Mouse (Mus musculus) forebrain, embryonic 12.5 days (tissue): ENCODE results near the gene Fgfr2. TPM values are rescaled to one million over a fixed set of nuclear protein-coding genes. Genes with fewer than 3 reads are reported as not detected.
"Not testable (repeated sequence)": the region's sequence is repeated elsewhere in the genome, so short reads cannot be mapped to it uniquely, and the experiment has no call there.

Experiments
- ATAC-seq: fragments of 200-750 bp; cut with Nextera tagmentation; 2 replicates; pipeline ENCODE4 v1.8.0; 2017; ENCODE audit warnings: moderate TSS enrichment; ENCODE audit not compliant: low FRiP score
- H3K27ac ChIP-seq: fragments of 300-500 bp; sonication (generic); 2 replicates; pipeline ENCODE4 v1.5.1; 2016; ENCODE audit warnings: mild to moderate bottlenecking
- H3K27me3 ChIP-seq: fragments of 300-500 bp; sonication (generic); 2 replicates; pipeline ENCODE4 v1.6.1; 2016; ENCODE audit warnings: mild to moderate bottlenecking
- H3K36me3 ChIP-seq: fragments of 300-500 bp; sonication (generic); replicated peaks from 2 replicates; pipeline ENCODE4 v1.6.1; 2016; ENCODE audit warnings: mild to moderate bottlenecking
- H3K4me1 ChIP-seq: fragments of 300-500 bp; sonication (generic); 2 replicates; pipeline ENCODE4 v1.6.1; 2016
- H3K4me2 ChIP-seq: fragments of 300-500 bp; sonication (generic); 2 replicates; pipeline ENCODE4 v1.6.1; 2016; ENCODE audit warnings: mild to moderate bottlenecking, moderate library complexity
- H3K4me3 ChIP-seq: fragments of 300-500 bp; sonication (generic); replicated peaks from 2 replicates; pipeline ENCODE4 v1.5.1; 2016; ENCODE audit warnings: mild to moderate bottlenecking
- H3K9ac ChIP-seq: fragments of 300-500 bp; sonication (generic); 2 replicates; pipeline ENCODE4 v1.6.1; 2016; ENCODE audit warnings: mild to moderate bottlenecking
- H3K9me3 ChIP-seq: fragments of 300-500 bp; sonication (generic); 2 replicates; pipeline ENCODE4 v1.6.1; 2016
- WGBS: fragments of 180-500 bp; shearing (Covaris S2); methylation state at CpG from one replicate; pipeline ENCODE4 v1.1.7; 2016; 5-methylcytosine and 5-hydroxymethylcytosine counted together
- polyA plus RNA-seq: library from polyadenylated mRNA; unstranded; fragments of >200 nt; fragmentation: Nextera tagmentation; extraction: Ambion mirVana; gene quantifications from 2 replicates; pipeline ENCODE4 v1.2.1, GENCODE M21; 2016

The Fgfr2 gene
- polyA plus RNA-seq, 1 experiment from 2014 or later, result 89.6 TPM

DNA sequence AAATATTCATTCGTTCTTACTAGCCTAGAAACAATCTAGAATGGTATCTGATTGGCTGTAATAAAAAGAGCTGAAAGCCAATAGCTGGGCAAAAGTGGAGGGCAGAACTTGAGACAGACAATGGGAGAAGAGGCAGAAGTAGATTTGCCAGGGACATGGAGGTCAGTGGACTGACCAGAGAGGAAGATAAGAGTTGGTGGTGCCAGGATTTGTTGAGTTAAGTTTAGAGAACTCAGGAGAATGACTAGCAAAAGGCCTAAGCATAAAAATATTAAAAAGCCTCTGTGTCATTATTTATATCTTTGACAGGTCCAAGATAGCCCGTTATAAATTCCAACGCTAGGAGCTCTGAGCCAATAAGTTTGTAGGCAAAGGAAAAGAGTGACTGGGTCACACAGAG is 2668.9 kb downstream of the Fgfr2 start:
- Histone ChIP-seq H3K27ac (no peak overlapping the region), H3K4me3 (no peak overlapping the region), H3K4me1 (peaks cover 3% of the 10 kb centered on the region; the same call in 1 of the 2 replicates), H3K36me3 (peaks cover 38% of the 10 kb centered on the region), H3K4me2 (no peak overlapping the region), H3K9me3 (no peaks in the 10 kb centered on the region), H3K9ac (no peak overlapping the region), H3K27me3 (no peaks in the 10 kb centered on the region)
- WGBS, result 95% methylated on average over 3 of the region's 3 CpGs
- ATAC-seq, result no peak

DNA sequence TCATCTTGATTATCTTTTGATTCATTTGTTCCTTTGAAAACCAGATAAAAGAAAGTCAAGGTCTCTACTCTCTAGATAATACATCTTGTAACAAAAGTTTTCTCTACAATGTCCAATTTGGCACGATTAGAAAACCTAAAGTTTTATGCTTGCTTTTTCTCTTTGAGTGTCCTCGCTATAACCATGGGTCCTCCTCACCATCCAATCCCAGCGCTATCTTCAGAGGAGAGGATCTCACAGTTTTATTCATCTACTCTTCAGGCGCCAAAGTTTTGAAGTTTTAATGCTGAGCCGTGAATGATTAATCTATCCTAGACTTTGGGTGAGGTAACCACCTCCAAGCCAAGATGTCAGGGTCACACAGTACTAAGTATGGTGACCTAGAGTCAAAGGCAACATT is 2687.4 kb downstream of the Fgfr2 start:
- no peaks in the 10 kb centered on the region for H3K36me3 ChIP-seq
- WGBS, result 95% methylated on average over 5 of the region's 5 CpGs

DNA sequence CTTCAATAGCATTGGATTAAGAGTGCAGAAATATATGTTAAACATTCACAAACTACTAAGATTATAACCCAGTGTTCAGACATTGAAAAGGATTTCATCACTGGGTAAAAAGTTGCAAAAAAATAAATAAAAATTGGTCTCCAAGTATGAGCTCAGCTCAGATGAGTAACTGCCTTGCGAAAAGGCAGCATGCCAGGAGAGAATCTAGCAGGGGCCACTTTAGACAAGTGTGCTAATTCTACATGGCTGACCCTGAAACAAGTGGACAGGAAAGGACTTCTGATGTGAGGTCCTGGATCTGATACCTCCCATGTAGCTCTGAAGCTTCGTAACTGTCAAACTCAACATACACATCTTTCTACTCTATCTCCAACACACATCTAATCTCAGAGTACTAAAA is 2691.0 kb downstream of the Fgfr2 start:
- Histone ChIP-seq H3K4me2 (no peak overlapping the region), H3K4me3 (no peak overlapping the region), H3K9me3 (no peaks in the 10 kb centered on the region), H3K27ac (no peak overlapping the region), H3K36me3 (no peaks in the 10 kb centered on the region), H3K4me1 (no peaks in the 10 kb centered on the region), H3K9ac (no peak overlapping the region), H3K27me3 (no peaks in the 10 kb centered on the region)
- ATAC-seq, result no peak
- 94% methylated on average over 2 of the region's 2 CpGs for WGBS

More for the DNA sequence above, 2687.4 kb downstream of the Fgfr2 start:
- Histone ChIP-seq H3K4me3 (no peak overlapping the region), H3K4me2 (no peak overlapping the region), H3K4me1 (no peaks in the 10 kb centered on the region), H3K9ac (no peak overlapping the region), H3K9me3 (no peaks in the 10 kb centered on the region), H3K27ac (no peak overlapping the region), H3K27me3 (no peaks in the 10 kb centered on the region)
- no peak for ATAC-seq

DNA sequence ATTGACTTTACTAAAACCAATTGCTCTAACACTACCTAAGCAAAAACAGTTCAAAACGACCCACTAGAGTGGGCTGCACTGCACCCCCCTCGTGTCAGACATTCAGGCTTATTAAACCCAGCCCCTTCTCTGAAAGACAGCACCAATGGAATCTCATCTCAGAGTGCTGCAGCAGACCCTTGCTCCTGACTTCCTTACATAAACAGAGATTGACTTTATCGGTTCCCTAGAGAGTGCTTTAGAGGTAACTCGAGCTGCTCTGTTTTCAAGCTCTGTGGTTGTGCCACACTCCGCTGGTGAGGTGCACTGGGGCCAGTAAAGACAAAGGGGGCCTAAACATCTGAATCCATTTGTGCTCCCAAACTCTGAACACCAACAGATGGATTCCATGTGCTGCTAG is 2696.6 kb downstream of the Fgfr2 start:
- H3K27ac ChIP-seq, result no peak overlapping the region
- WGBS, result 6% methylated on average over 5 of the region's 5 CpGs

DNA sequence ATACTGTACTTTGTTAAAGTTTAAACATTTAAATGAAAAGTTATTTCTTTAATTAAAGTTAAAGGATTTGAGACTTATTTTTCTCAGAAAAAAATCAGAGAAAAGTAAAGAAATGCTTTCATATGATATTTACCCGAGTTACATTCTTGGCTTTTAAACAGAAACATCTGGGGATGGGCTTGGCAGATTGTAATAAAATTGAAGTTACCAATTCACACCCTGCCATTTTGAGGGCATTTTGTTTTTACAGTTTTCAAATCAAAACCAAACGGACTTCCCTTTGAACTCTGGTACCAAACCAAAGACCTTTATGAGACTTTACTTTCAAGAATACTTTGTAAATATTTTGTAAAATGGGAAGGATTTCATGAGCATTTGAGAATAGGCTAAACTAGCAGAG is 2697.2 kb downstream of the Fgfr2 start:
- ATAC-seq, result no peak
- no peak overlapping the region for H3K27ac ChIP-seq
- 72% methylated on average over 2 of the region's 2 CpGs for WGBS
- H3K4me1 ChIP-seq, result peaks cover 5% of the 10 kb centered on the region; the same call in 1 of the 2 replicates
- H3K27me3 ChIP-seq, result no peaks in the 10 kb centered on the region
- H3K4me3 ChIP-seq, result no peak overlapping the region
- no peak overlapping the region for H3K9ac ChIP-seq
- H3K36me3 ChIP-seq, result no peaks in the 10 kb centered on the region
- no peak overlapping the region for H3K4me2 ChIP-seq
- H3K9me3 ChIP-seq, result no peaks in the 10 kb centered on the region

More for the DNA sequence above, 2696.6 kb downstream of the Fgfr2 start:
- Histone ChIP-seq H3K36me3 (no peaks in the 10 kb centered on the region), H3K27me3 (no peaks in the 10 kb centered on the region), H3K9me3 (no peaks in the 10 kb centered on the region), H3K9ac (no peak overlapping the region), H3K4me1 (peaks cover 5% of the 10 kb centered on the region; the same call in 1 of the 2 replicates), H3K4me2 (no peak overlapping the region), H3K4me3 (no peak overlapping the region)
- ATAC-seq, result no peak

DNA sequence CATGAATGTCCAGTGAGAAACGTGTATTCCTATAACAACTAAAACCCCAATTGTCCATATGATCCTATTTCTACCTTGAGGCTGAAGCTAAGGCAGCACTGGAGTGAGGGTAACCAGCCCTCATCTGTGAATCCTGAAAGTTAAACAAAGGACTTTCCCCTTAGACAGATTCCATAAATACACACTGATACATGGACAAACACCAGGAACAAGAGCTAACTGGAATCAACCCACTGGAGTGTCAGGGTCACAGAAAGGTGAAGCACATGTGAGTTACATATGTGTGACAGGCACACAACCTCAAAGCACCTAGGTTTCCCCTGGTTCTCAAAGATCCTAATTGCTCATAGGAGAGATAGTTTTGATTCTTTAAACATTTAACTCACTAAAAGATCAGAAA is 2703.2 kb downstream of the Fgfr2 start:
- Histone ChIP-seq H3K36me3 (no peaks in the 10 kb centered on the region; the same call in 1 of the 2 replicates), H3K9ac (no peak overlapping the region), H3K4me1 (no peaks in the 10 kb centered on the region), H3K4me2 (no peak overlapping the region), H3K9me3 (no peaks in the 10 kb centered on the region), H3K27ac (no peak overlapping the region), H3K4me3 (no peak overlapping the region), H3K27me3 (no peaks in the 10 kb centered on the region)
- WGBS, result 80% methylated on average over 1 of the region's 1 CpGs
- no peak for ATAC-seq

DNA sequence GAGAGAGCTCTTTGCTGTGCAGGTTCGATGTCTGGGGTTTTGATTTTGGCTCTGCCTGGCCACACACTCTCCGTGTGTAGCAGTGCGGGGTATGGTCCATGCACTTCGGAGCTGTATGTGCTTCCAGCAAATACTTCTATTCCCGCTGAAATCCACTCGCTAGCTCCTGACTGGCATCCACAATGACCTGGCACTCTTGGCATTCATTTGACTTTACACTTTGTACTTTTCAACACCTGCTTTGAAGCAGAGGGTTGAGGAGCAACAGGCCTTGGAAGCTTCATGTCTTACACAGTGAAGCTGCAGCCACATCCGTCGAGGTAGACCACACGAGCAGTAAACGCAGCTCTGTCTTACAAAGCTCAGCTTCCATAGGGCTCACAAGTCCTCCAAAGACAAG is 2715.5 kb downstream of the Fgfr2 start:
- Histone ChIP-seq H3K27me3 (no peaks in the 10 kb centered on the region), H3K4me1 (peaks cover 4% of the 10 kb centered on the region; the same call in 1 of the 2 replicates), H3K9me3 (no peaks in the 10 kb centered on the region), H3K4me3 (no peak overlapping the region), H3K4me2 (no peak overlapping the region), H3K36me3 (0 out of 2 replicates have a peak, but pooled peaks cover 4% of the 10 kb centered on the region), H3K27ac (0 out of 2 replicates have a peak overlapping the region, but pooled peaks have one; percentile 9), H3K9ac (no peak overlapping the region)
- 84% methylated on average over 10 of the region's 10 CpGs for WGBS
- ATAC-seq, result no peak

DNA sequence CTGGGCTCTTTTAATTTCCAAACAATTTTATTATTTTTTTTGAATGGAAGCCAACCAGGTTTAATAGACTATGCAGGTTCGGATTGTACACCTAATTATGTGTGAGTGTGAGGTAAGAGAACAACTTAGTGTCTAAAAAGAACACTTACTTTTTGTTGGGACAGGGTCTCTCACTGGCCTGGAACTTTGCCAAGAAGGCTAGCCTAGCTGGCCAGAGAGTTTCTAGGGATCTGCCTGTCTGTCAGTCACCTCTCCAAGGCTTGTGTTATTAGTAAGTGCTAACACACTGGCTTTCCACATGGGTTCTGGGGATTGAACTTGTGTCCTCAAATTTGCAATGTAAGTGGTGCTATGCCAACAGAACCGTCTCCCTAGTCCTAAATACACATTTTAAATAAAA is 2719.8 kb downstream of the Fgfr2 start:
- Histone ChIP-seq H3K4me1 (0 out of 2 replicates have a peak, but pooled peaks cover 2% of the 10 kb centered on the region), H3K27ac (no peak overlapping the region), H3K4me3 (no peak overlapping the region), H3K4me2 (no peak overlapping the region), H3K9me3 (no peaks in the 10 kb centered on the region), H3K36me3 (0 out of 2 replicates have a peak, but pooled peaks cover 7% of the 10 kb centered on the region), H3K27me3 (no peaks in the 10 kb centered on the region), H3K9ac (no peak overlapping the region)
- WGBS, result 73% methylated on average over 2 of the region's 2 CpGs
- ATAC-seq, result no peak

DNA sequence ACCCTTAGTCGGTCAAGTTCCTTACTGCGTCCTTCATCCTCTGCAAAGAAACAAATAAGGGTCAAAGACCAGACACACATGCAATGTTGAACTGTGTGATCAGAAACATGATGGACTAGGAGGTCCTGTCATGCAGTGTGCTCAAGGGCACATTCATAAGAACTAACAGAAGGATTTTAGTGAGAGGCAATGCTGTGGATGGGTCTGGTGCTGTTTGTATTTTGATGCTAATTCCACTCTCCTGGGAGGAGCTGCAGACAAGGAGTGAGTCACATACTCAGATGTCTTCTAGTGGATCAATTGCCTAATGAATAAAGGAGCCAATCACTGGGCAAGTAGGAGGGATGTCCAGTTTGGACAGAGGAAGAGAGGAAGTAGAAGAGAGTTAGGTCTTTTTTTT is 2728.5 kb downstream of the Fgfr2 start:
- Histone ChIP-seq H3K4me1 (no peaks in the 10 kb centered on the region), H3K27me3 (no peaks in the 10 kb centered on the region), H3K4me2 (no peak overlapping the region), H3K9ac (no peak overlapping the region), H3K36me3 (peaks cover 8% of the 10 kb centered on the region), H3K9me3 (no peaks in the 10 kb centered on the region), H3K4me3 (no peak overlapping the region), H3K27ac (no peak overlapping the region)
- WGBS, result 90% methylated on average over 2 of the region's 2 CpGs
- no peak for ATAC-seq

DNA sequence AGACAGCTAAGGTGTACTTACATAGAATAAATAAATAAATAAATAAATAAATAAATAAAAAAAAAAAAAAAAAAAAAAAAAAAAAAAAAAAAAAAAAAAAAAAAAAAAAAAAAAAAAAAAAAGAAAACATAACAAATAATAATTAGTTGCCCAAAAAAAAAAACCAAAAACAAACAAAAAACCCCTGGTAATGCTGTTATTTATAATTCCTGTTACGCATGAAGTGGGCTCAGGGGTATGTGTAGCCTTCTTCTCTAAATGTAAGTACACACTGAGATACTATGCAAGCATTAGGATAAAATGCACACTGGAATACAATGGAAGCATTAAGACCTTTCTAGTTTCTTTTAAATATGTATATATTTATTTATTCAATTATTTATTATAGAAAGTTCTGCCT is 2733.1 kb downstream of the Fgfr2 start:
- H3K4me3 ChIP-seq, H3K27ac ChIP-seq, ATAC-seq, H3K9ac ChIP-seq, H3K27me3 ChIP-seq, H3K36me3 ChIP-seq, H3K4me2 ChIP-seq, H3K9me3 ChIP-seq: not testable (repeated sequence)
- H3K4me1 ChIP-seq, result peaks cover 21% of the 10 kb centered on the region
- WGBS, result 93% methylated on average over 1 of the region's 1 CpGs

DNA sequence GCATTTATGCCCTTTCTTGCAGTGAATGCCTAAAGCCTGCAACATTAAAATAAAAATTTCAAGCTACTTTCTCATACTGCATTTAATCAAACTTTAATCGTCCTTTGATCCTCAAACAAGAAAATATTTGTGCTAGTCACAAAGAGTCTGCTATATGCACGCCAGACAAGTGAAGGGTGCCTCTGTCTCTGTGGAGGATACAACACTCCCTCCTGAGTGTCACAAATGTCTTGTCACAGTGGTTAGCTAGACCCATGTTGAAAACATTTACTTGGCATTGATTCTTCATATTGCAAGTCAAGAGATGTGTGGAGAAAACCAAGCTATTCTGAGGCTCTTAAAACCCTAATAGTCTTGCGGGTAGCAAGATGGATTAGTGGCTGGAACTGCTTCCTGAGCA is 2736.8 kb downstream of the Fgfr2 start:
- Histone ChIP-seq H3K4me2 (no peak overlapping the region), H3K36me3 (no peaks in the 10 kb centered on the region), H3K9ac (no peak overlapping the region), H3K9me3 (no peaks in the 10 kb centered on the region), H3K27ac (0 out of 2 replicates have a peak overlapping the region, but pooled peaks have one; percentile 47), H3K4me1 (peaks cover 29% of the 10 kb centered on the region), H3K27me3 (peaks cover 13% of the 10 kb centered on the region), H3K4me3 (no peak overlapping the region)
- no peak for ATAC-seq
- 42% methylated on average over 3 of the region's 3 CpGs for WGBS

DNA sequence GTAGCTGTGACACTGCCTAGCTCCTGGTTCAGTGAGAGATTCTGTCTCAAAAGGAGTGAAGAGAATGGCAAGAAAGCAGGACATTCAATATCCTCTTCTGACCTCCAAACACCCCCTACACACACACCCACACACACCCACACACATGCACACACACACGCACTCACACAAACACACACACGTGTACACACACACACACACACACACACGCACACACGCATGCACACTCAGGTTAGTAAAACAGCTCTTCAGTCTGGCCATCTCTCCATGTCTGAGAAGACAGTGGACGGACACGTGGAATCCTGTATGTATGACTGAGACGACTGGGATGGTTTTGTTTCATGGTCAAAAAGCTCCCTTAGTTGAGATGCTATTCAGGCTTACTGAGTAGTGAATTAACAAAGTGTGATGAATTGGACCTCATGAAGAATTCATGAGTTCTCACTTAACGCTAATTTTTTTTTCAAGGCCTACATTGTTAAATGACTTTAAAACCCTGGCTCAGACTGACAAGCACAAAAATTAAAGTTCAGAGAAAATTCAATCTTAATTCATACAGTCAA is 2737.3 kb downstream of the Fgfr2 start:
- Histone ChIP-seq H3K9ac (no peak overlapping the region), H3K27me3 (peaks cover 18% of the 10 kb centered on the region), H3K4me1 (peaks cover 34% of the 10 kb centered on the region), H3K36me3 (no peaks in the 10 kb centered on the region), H3K4me3 (no peak overlapping the region), H3K4me2 (no peak overlapping the region; the same call in 1 of the 2 replicates), H3K27ac (no peak overlapping the region), H3K9me3 (no peaks in the 10 kb centered on the region)
- ATAC-seq, result no peak; the same call in 1 of the 2 replicates
- WGBS, result 43% methylated on average over 8 of the region's 8 CpGs

DNA sequence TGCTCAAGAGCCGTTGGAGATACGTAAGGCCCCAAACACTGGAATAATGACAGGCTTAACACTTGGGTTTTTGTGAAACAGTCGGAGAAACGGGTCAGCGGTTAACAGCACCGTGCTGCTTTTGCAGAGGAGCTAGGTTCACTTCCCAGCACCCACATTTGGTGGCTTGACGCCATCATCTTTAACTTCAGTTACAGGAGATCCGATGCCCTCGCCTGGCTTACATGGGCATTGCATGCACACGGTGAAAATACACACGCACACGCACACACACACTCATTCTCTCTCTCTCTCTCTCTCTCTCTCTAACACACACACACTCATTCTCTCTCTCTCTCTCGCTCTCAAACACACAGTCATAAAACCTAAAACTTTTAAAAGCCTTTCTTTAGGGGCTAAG is 2741.0 kb downstream of the Fgfr2 start:
- Histone ChIP-seq H3K4me3 (no peak overlapping the region), H3K36me3 (no peaks in the 10 kb centered on the region), H3K27ac (peak overlapping the region; percentile 43), H3K27me3 (peaks cover 51% of the 10 kb centered on the region), H3K9me3 (no peaks in the 10 kb centered on the region), H3K4me2 (no peak overlapping the region), H3K4me1 (peaks cover 37% of the 10 kb centered on the region), H3K9ac (no peak overlapping the region)
- WGBS, result 74% methylated on average over 13 of the region's 13 CpGs
- no peak for ATAC-seq
